Mouse (Mus musculus): ENCODE data around the gene Cd3g. TPM values are rescaled to one million over a fixed set of nuclear protein-coding genes. Genes with fewer than 3 reads are reported as not detected.

Cd3g gene
- polyA plus RNA-seq, 1 experiment from 2014 or later = not detected

- Histone ChIP-seq H3K4me3 (no peak overlapping the region), H3K27me3 (ENCODE audit: insufficient read depth, poor library complexity, severe bottlenecking) (no peaks in the 10 kb centered on the region), H3K27ac (no peak overlapping the region), H3K9me3 (no peaks in the 10 kb centered on the region), H3K4me1 (replicated peaks) (no peaks in the 10 kb centered on the region), H3K36me3 (peaks cover 96% of the 10 kb centered on the region)
- 95% methylated on average over 4 of the region's 4 CpGs for WGBS
- no peak for DNase-seq (ENCODE audit: low spot score)
These were observed 37.8 kb downstream of the Cd3g start for GRCm38 (mm10) chr9:44942421-44942820.

- Histone ChIP-seq H3K9me3 (no peaks in the 10 kb centered on the region), H3K27ac (no peak overlapping the region), H3K4me3 (no peak overlapping the region), H3K36me3 (peaks cover 96% of the 10 kb centered on the region), H3K27me3 (ENCODE audit: insufficient read depth, poor library complexity, severe bottlenecking) (no peaks in the 10 kb centered on the region), H3K4me1 (replicated peaks) (no peaks in the 10 kb centered on the region)
- WGBS = 93% methylated on average over 4 of the region's 4 CpGs
- no peak for DNase-seq (ENCODE audit: low spot score)
These were observed 38.5 kb downstream of the Cd3g start for GRCm38 (mm10) chr9:44941756-44942155.

- DNase-seq (ENCODE audit: low spot score) = no peak
- 69% methylated on average over 2 of the region's 2 CpGs for WGBS
- H3K27ac ChIP-seq = peak overlapping the region; percentile 95
These were observed 58.7 kb downstream of the Cd3g start for GRCm38 (mm10) chr9:44921543-44921942.

GRCm38 (mm10) chr9:44921123-44921468 is 59.1 kb downstream of the Cd3g start:
- 2% methylated on average over 8 of the region's 8 CpGs for WGBS
- Histone ChIP-seq H3K27me3 (ENCODE audit: insufficient read depth, poor library complexity, severe bottlenecking) (no peaks in the 10 kb centered on the region), H3K36me3 (peaks cover 4% of the 10 kb centered on the region; the same call in 1 of the 2 replicates), H3K9me3 (no peaks in the 10 kb centered on the region), H3K4me3 (peak overlapping the region; percentile 98), H3K27ac (peak overlapping the region; percentile 95), H3K4me1 (replicated peaks) (peaks cover 13% of the 10 kb centered on the region)
- no peak for DNase-seq (ENCODE audit: low spot score)

More at GRCm38 (mm10) chr9:44921543-44921942, 58.7 kb downstream of the Cd3g start:
- Histone ChIP-seq H3K27me3 (ENCODE audit: insufficient read depth, poor library complexity, severe bottlenecking) (no peaks in the 10 kb centered on the region), H3K36me3 (peaks cover 5% of the 10 kb centered on the region; the same call in 1 of the 2 replicates), H3K4me1 (replicated peaks) (peaks cover 13% of the 10 kb centered on the region), H3K9me3 (no peaks in the 10 kb centered on the region), H3K4me3 (peak overlapping the region; percentile 98)

GRCm38 (mm10) chr9:44920374-44921122 is 59.7 kb downstream of the Cd3g start, which contains the start of gene Atp5l:
Atp5l (minus strand) TSS chr9:44920742.
- DNase-seq (ENCODE audit: low spot score) = peak; percentile 87
- Histone ChIP-seq H3K27ac (peak within 1 kb of the TSS; percentile 95), H3K36me3 (no peaks in the 10 kb centered on the region), H3K4me1 (replicated peaks) (peaks cover 13% of the 10 kb centered on the region), H3K9me3 (no peaks in the 10 kb centered on the region), H3K4me3 (peak within 1 kb of the TSS; percentile 98), H3K27me3 (ENCODE audit: insufficient read depth, poor library complexity, severe bottlenecking) (no peaks in the 10 kb centered on the region)
- WGBS = under 1% methylated on average over 48 of the region's 48 CpGs

GRCm38 (mm10) chr9:44919606-44920005 is 60.6 kb downstream of the Cd3g start:
- Histone ChIP-seq H3K9me3 (no peaks in the 10 kb centered on the region), H3K4me1 (replicated peaks) (peaks cover 13% of the 10 kb centered on the region), H3K4me3 (peak overlapping the region; percentile 98), H3K36me3 (0 out of 2 replicates have a peak, but pooled peaks cover 4% of the 10 kb centered on the region), H3K27ac (no peak overlapping the region; the same call in 1 of the 2 replicates), H3K27me3 (ENCODE audit: insufficient read depth, poor library complexity, severe bottlenecking) (no peaks in the 10 kb centered on the region)
- 39% methylated on average over 2 of the region's 2 CpGs for WGBS
- no peak for DNase-seq (ENCODE audit: low spot score)

Other genes starting within 250 kb of the Cd3g start
- gene Phldb1, start 245.2 kb downstream of the Cd3g start, polyA plus RNA-seq (2016; fragmentation: Nextera tagmentation; extraction: Ambion mirVana) = 45.4 and 49.5 TPM in 2 replicates
- 154 and 170 TPM in 2 replicates for gene Arcn1, start 212.6 kb downstream of the Cd3g start, polyA plus RNA-seq (2016; fragmentation: Nextera tagmentation; extraction: Ambion mirVana)
- gene Ift46, start 212.5 kb downstream of the Cd3g start, polyA plus RNA-seq (2016; fragmentation: Nextera tagmentation; extraction: Ambion mirVana) = 124 and 152 TPM in 2 replicates
- 2.6 and 3.2 TPM in 2 replicates for gene Tmem25, start 181.1 kb downstream of the Cd3g start, polyA plus RNA-seq (2016; fragmentation: Nextera tagmentation; extraction: Ambion mirVana)
- 0.75 TPM in 1 of 2 replicates, not detected in the other for gene Ttc36, start 177.4 kb downstream of the Cd3g start, polyA plus RNA-seq (2016; fragmentation: Nextera tagmentation; extraction: Ambion mirVana)
- gene Kmt2a, start 99.1 kb downstream of the Cd3g start, polyA plus RNA-seq (2016; fragmentation: Nextera tagmentation; extraction: Ambion mirVana) = 11.8 and 18.2 TPM in 2 replicates
- gene Atp5l, start 59.7 kb downstream of the Cd3g start, polyA plus RNA-seq (2016; fragmentation: Nextera tagmentation; extraction: Ambion mirVana) = 599 and 650 TPM in 2 replicates
- 22.7 and 25.0 TPM in 2 replicates for gene Ube4a, start 14.8 kb downstream of the Cd3g start, polyA plus RNA-seq (2016; fragmentation: Nextera tagmentation; extraction: Ambion mirVana)
- not detected in 2 replicates for gene Cd3d, start 1.4 kb upstream of the Cd3g start, polyA plus RNA-seq (2016; fragmentation: Nextera tagmentation; extraction: Ambion mirVana)
- not detected in 2 replicates for gene Cd3e, start 29.2 kb upstream of the Cd3g start, polyA plus RNA-seq (2016; fragmentation: Nextera tagmentation; extraction: Ambion mirVana)
- 2.8 and 4.3 TPM in 2 replicates for gene Mpzl2, start 59.4 kb upstream of the Cd3g start, polyA plus RNA-seq (2016; fragmentation: Nextera tagmentation; extraction: Ambion mirVana)
- 2.0 and 2.6 TPM in 2 replicates for gene Mpzl3, start 74.8 kb upstream of the Cd3g start, polyA plus RNA-seq (2016; fragmentation: Nextera tagmentation; extraction: Ambion mirVana)
- gene Jaml, start 98.8 kb upstream of the Cd3g start, polyA plus RNA-seq (2016; fragmentation: Nextera tagmentation; extraction: Ambion mirVana) = 0.38 and 0.60 TPM in 2 replicates
- 3.5 and 4.3 TPM in 2 replicates for gene Scn2b, start 137.4 kb upstream of the Cd3g start, polyA plus RNA-seq (2016; fragmentation: Nextera tagmentation; extraction: Ambion mirVana)
- gene Scn4b, start 158.0 kb upstream of the Cd3g start, polyA plus RNA-seq (2016; fragmentation: Nextera tagmentation; extraction: Ambion mirVana) = 0.58 and 0.62 TPM in 2 replicates
- not detected in 2 replicates for gene BC049352, start 201.6 kb upstream of the Cd3g start, polyA plus RNA-seq (2016; fragmentation: Nextera tagmentation; extraction: Ambion mirVana)
- gene Tmprss4, start 223.7 kb upstream of the Cd3g start, polyA plus RNA-seq (2016; fragmentation: Nextera tagmentation; extraction: Ambion mirVana) = 0.22 TPM in 1 of 2 replicates, not detected in the other